Mouse (Mus musculus) myocyte (in vitro differentiated cells): Measurements from ENCODE around the gene Cd3eap.

Source experiments
- CEBPB ChIP-seq: IDR thresholded peaks from 2 replicates; pipeline ENCODE4 v1.6.1; 2011; ENCODE audit warnings: mild to moderate bottlenecking, moderate library complexity; ENCODE audit not compliant: poor library complexity, insufficient read depth, severe bottlenecking
- MYOG ChIP-seq, 3 experiments: IDR thresholded peaks; one replicate each; pipeline ENCODE4 v1.6.1; 2011; ENCODE audit warnings: control low read depth in 2 of 3, low read depth in 2 of 3, mild to moderate bottlenecking in 2 of 3; ENCODE audit not compliant: insufficient read length in 2 of 3, control insufficient read depth in 1 of 3, insufficient read depth in 1 of 3
- POLR2A ChIP-seq: IDR thresholded peaks from one replicate; pipeline ENCODE4 v1.6.1; 2011; ENCODE audit warnings: low read depth, mild to moderate bottlenecking, control low read depth, moderate library complexity; ENCODE audit not compliant: insufficient read length
- POLR2AphosphoS2 ChIP-seq: IDR thresholded peaks from one replicate; pipeline ENCODE4 v1.6.1; 2011; ENCODE audit warnings: low read depth, control low read depth; ENCODE audit not compliant: insufficient read length
- SRF ChIP-seq: IDR thresholded peaks from one replicate; pipeline ENCODE4 v1.6.1; 2011; ENCODE audit warnings: low read depth; ENCODE audit not compliant: control insufficient read depth, insufficient read length
- TCF12 ChIP-seq: IDR thresholded peaks from one replicate; pipeline ENCODE4 v1.6.1; 2011; ENCODE audit warnings: mild to moderate bottlenecking, control low read depth; ENCODE audit not compliant: poor library complexity, insufficient read depth, severe bottlenecking
- USF1 ChIP-seq: IDR thresholded peaks from one replicate; pipeline ENCODE4 v1.6.1; 2011; ENCODE audit warnings: low read depth, mild to moderate bottlenecking, control low read depth, moderate library complexity

GRCm38 (mm10) chr7:19309884-19310641 lies 49.2 kb downstream of the Cd3eap start, which contains the start of gene Fosb:
- peak; percentile 52 for TF ChIP-seq POLR2A
- TF ChIP-seq CEBPB: 0 out of 2 replicates have a peak, but pooled peaks have one; percentile 13
- TF ChIP-seq MYOG (IDR thresholded peaks at IDR 0.05; ENCODE audit: control insufficient read depth in 1 of 3, insufficient read depth in 1 of 3, insufficient read length in 2 of 3, low read depth in 2 of 3): no peak
- TF ChIP-seq POLR2AphosphoS2: no peak
- TF ChIP-seq USF1: no peak
- no peak for TF ChIP-seq TCF12
- TF ChIP-seq SRF: peak; percentile 98
